Mouse (Mus musculus): ENCODE data around the gene Snapc5. TPM values are rescaled to one million over a fixed set of nuclear protein-coding genes. Genes with fewer than 3 reads are reported as not detected.

Gene Snapc5
- polyA plus RNA-seq, 3 experiments from 2014 or later: 55.9 to 72.3 (median 57.0) TPM

GRCm38 (mm10) chr9:64199897-64200296 is 20.8 kb downstream of the Snapc5 start:
- no peak for ATAC-seq

- ATAC-seq: no peak
These were observed 23.3 kb downstream of the Snapc5 start for GRCm38 (mm10) chr9:64202331-64202730.

DNA sequence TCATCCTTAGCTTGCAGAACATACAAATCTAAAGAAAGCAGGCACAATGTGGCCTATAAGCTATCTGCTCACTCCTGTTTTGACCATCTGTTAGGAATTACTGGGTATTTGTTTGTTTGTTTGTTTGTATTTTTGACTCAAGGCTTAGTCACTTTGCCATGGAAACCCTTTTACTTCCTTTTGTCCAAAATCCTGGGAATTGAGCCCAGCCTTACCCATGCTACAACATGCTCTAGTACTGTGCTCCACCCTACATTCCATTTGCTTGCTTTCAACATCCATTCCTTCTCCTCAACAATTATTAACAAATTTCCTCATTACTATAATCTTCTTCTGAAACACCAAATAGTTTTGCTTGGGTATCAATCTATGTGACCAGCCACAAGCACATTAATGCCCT is 23.8 kb downstream of the Snapc5 start:
- no peak for ATAC-seq

- no peak for ATAC-seq
These were observed 28.5 kb downstream of the Snapc5 start for GRCm38 (mm10) chr9:64207509-64208084.

DNA sequence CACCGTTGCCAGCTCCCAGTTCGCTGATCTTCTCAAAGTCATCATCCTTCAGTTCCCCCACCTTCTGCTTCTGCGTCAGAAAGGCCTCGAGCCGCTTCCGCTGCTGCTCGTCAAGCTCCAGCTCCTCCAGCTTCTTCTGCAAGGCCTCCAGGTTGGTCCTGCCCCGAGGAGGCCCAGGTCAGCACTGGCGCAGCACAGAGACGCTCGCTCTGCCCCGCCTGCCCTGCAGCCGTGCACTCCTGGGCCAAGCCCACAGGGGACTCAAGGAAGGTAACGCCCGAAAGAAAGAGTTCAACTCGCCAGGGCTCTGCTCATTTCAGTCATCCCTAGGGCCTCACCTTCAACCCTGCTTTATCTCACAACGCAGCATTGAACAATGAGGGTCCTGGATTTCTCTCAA is 35.4 kb downstream of the Snapc5 start:
- no peak for ATAC-seq

- ATAC-seq: no peak
These were observed 37.0 kb downstream of the Snapc5 start for GRCm38 (mm10) chr9:64216090-64216489.

- no peak for ATAC-seq
These were observed 37.6 kb downstream of the Snapc5 start for GRCm38 (mm10) chr9:64216641-64217040.

DNA sequence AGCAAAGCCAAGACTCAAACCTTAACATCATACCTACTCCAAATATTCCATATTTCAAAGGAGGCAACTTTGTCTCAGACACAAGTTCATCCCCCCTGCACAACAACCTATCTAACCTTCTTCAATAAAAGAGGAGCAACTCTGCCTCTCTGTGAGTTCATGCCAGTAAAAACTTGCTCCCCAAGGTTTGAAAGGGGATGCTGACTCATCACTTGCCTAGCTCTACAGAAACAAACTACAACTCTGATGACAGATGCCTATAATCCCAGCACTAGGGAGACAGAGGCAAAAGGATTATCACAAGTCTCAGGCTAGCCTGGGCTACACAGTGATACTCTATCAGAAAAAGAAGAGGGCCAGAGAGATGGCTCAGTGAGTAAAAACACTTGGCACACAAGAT is 38.8 kb downstream of the Snapc5 start:
- ATAC-seq: no peak

- ATAC-seq: no peak
These were observed 40.2 kb downstream of the Snapc5 start for GRCm38 (mm10) chr9:64219305-64219704.

GRCm38 (mm10) chr9:64219772-64220420 is 40.8 kb downstream of the Snapc5 start:
- no peak for ATAC-seq

- ATAC-seq: no peak
These were observed 41.5 kb downstream of the Snapc5 start for GRCm38 (mm10) chr9:64220603-64221002.

DNA sequence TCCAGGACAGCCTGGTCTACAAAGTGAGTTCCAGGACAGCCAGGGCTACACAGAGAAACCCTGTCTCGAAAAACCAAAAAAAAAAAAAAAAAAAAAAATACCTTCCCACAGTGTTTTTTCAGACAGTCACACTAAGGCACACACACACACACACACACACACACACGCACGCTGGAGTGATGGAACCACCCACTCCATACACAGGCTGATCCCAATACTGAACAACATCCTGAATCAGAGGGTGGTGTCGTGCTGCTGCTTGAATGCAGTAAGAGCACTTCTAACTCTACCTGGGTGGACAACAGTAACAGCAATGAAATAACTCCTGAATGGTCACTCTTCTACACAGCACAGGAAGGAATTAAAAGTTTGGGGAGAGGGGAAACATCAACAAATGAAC is 42.4 kb downstream of the Snapc5 start:
- ATAC-seq: no peak

DNA sequence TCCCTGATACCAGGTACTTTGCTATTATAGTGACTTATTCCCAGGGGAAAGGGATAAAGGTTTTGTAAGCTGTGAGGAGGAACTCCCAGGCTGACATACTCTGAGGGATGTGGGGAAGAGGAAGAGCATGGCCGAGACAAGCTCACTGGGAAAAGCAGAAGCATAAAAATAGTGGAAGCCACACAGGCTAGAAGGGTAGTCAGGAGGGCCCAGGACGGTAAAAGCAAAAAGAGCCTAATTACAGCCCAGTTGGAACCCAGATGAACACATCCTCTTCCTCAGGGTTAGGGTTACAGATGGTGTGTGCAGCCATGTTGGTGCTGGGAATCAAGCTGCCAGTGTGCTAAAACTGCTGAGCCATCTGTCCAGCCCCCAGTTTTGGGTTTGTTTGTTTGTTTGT is 43.0 kb downstream of the Snapc5 start:
- ATAC-seq: no peak

- no peak for ATAC-seq
These were observed 46.7 kb downstream of the Snapc5 start for GRCm38 (mm10) chr9:64225805-64226204.

- ATAC-seq: peak; percentile 72
These were observed 48.7 kb downstream of the Snapc5 start for GRCm38 (mm10) chr9:64227736-64228135.

DNA sequence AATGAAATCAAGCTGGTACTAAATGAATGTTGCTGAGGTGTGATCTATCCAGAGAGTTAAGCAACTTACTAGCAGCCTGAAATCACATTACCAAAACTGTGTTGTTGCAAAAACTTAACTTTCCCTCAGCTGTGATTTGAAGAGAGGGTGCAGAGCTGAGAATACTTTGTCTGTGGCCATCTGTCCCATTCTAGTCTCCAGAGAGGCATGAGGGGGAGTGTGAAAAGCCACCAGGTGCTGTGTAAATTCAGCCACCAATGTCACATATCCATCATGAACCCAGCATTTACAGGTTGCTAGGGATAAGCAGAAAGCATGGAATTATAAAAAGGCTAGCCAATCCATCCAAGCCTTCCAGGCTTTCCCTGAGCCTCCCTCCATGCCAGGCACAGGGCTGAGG is 49.9 kb downstream of the Snapc5 start:
- no peak for ATAC-seq

DNA sequence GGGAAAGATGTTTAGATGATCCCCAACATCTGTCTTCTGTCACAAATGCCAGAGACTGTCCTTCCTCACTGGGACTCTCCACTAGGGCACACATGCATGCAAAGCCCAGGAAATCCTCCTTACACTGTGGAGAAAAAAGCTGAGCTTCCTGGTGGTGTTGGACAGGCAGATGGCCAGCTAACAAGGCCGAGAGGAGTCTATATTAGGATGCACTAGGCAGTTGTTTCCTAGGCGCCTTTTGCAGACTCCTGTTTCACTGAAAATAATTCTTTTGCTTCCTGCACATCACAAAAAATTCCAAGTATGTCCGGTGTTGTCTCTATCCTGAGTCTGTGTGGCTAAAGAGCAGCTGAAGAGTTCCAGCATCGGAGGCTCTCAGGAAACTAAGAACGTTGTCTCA is 52.1 kb downstream of the Snapc5 start:
- ATAC-seq: no peak

DNA sequence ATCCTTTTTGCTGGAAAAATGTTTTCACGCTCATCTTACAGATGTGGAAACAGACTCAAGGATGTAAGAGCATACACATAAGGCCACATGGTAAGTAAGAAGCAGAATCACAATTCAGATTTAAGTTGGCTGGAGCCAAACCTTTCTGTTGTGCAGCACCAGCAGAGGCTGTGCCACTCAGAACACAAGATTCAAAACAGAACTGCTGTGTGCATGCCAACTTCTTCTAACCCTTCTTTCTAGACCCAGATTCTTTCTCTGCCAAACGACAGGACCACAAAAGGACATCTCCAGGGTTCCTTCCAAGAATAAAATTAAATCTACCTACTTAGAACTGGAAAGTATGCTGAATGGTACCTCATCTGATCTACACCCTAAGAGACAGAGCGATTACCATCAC is 52.6 kb downstream of the Snapc5 start:
- ATAC-seq: no peak

- ATAC-seq: no peak
These were observed 53.3 kb downstream of the Snapc5 start for GRCm38 (mm10) chr9:64232257-64232957.

Other genes starting within 250 kb of the Snapc5 start
- gene Smad6, start 157.2 kb upstream of the Snapc5 start, polyA plus RNA-seq (2017; shearing (Covaris generic)): not detected
- gene Lctl, start 62.1 kb upstream of the Snapc5 start, polyA plus RNA-seq (2017; shearing (Covaris generic)): not detected
- 10 to 100 TPM in 1 of 3 experiments, 1 to 10 TPM in 2; 4.2 to 12.4 (median 5.0) TPM for gene Zwilch, start 6.2 kb upstream of the Snapc5 start, polyA plus RNA-seq (2017; shearing (Covaris generic))
- 1,000 to 10,000 TPM; 2,319 to 3,701 (median 3,342) TPM for gene Rpl4, start 5.9 kb upstream of the Snapc5 start, polyA plus RNA-seq (2017; shearing (Covaris generic))
- 10 to 100 TPM in 2 of 3 experiments, 1 to 10 TPM in 1; 6.5 to 12.9 (median 12.1) TPM for gene Uchl4, start 55.9 kb downstream of the Snapc5 start, polyA plus RNA-seq (2017; shearing (Covaris generic))
- 10 to 100 TPM; 24.0 to 24.2 (median 24.1) TPM for gene Map2k1, start 74.4 kb downstream of the Snapc5 start, polyA plus RNA-seq (2017; shearing (Covaris generic))
- 100 to 1,000 TPM in 1 of 3 experiments, 10 to 100 TPM in 2; 52.8 to 148 (median 66.4) TPM for gene Tipin, start 102.3 kb downstream of the Snapc5 start, polyA plus RNA-seq (2017; shearing (Covaris generic))
- 10 to 100 TPM in 2 of 3 experiments, 1 to 10 TPM in 1; 9.5 to 11.8 (median 11.2) TPM for gene Dis3l, start 162.0 kb downstream of the Snapc5 start, polyA plus RNA-seq (2017; shearing (Covaris generic))
- under 1 TPM; 0.21 to 0.40 (median 0.32) TPM for gene Megf11, start 206.4 kb downstream of the Snapc5 start, polyA plus RNA-seq (2017; shearing (Covaris generic))